Mouse (Mus musculus) testis, postnatal 14 days (tissue): ENCODE data around the gene Sh2d1b1.

ENCODE experiments used
- DNase-seq: peaks from one replicate; pipeline ENCODE4 v3.0.0; 2021; ENCODE audit warnings: low spot score

The Sh2d1b1 gene

DNA sequence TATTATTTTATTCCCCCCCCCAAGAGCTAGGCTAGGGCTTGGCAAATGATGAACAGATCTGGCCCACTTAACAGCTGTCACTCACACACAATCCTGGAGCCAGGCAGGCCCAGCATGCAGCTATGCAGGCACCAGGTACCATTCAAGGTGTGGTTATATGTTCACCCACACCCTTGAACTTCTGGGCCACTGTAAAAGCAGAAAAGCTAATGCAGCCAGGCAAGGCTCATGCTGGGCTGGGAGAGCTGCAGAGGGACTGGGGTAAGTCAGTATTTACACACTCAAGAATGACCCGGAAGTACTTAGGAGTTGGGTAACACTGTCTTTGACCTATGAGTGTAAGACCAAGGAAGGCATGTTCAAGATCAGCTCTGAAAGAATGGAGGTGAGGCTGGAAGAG lies 47.2 kb downstream of the Sh2d1b1 start:
- no peak for DNase-seq

DNA sequence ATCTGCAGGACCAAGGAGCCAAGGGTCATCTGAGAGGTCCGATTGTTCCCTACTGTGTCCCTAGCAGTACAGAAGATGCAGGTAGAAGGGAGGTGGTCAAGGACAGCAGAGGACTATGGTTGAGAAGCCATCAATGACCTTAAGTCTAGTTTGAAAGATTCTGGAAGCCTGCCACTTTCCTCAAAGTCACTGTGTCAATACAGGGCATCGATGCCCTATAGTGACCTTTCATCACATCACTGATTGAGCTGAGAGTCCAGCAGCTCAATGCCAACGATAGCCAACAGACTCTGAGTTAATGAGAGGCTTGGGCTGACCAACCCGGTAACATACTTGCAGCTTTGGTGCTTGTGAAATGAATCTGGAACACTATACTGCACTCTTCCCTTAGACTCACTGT lies 48.2 kb downstream of the Sh2d1b1 start:
- DNase-seq, result no peak

DNA sequence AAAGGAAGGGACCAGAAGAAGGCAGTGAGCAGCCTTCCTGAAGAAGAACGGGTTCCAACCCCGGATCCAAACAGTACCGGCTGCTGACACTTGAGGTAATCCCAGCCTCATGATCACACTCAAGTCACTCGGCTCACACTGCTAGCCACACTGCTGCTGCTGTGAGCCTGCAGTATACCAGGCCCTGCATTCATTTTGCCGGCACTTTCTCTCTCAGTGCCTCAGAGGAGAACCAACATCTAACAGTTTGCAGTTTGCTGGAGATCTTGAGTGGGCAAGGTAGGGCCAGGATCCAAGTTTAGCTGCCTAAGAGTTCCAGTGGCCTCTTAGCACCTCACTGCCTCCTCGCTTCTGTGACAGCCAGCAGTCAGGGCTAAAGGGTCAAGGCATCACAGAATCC lies 54.8 kb downstream of the Sh2d1b1 start:
- no peak for DNase-seq

DNA sequence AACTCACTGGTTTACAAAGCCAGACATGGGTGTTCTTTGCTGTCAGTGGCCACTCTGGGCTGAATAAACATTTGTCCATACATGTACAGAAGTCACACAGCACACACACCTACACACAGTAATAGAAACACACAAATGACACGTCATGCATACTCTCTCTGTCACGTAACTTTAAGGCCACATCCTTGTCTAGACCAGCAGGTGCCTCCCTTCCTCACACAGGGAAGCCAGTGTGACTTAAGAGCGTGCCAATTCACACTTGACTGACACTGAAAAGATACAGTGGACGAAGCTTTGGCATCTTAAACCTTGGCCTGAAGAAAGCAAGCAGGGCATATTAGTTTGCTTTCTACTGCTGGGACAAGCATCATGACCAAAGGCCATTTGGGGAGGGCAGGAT lies 55.7 kb downstream of the Sh2d1b1 start:
- DNase-seq, result no peak
